Mouse (Mus musculus) liver, postnatal 0 days (tissue): Measurements from ENCODE around the gene Zbtb45.

ENCODE experiments used
- CTCF ChIP-seq: sonication (generic); IDR thresholded peaks from 2 replicates; pipeline ENCODE4 v1.5.1; 2016; ENCODE audit warnings: antibody characterized with exemption, low read depth
- EP300 ChIP-seq: IDR thresholded peaks from 2 replicates; pipeline ENCODE4 v1.6.1; 2016; ENCODE audit warnings: antibody characterized with exemption, low read depth, mild to moderate bottlenecking

DNA sequence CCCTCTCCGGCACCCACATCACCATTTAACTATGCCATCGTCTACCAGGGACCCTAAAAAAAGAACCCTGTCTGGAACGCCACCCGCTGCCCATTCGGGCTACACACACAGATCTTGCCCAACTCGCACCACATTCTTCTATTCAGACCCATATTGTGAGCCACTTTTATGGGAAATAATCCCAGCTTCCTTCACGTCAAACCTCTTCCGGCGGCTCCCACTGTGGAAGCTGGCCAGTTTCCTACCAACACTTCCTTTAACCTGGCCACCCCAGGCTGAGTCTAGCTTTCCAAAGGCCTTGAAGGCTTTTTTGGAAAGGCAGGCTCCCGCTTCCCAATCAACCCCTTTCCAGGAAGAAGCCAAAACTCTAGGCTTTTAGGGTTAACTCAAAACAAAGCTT, 3.3 kb downstream of the Zbtb45 start:
- TF ChIP-seq EP300 (no peak), CTCF (no peak)
